Mouse (Mus musculus) spleen, postnatal 10 days (tissue): ENCODE results near the gene Zbtb48.
"Not testable (repeated sequence)": the region's sequence is repeated elsewhere in the genome, so short reads cannot be mapped to it uniquely, and the experiment has no call there.

ENCODE experiments used
- DNase-seq, 2 experiments: peaks; one replicate each; pipeline ENCODE4 v3.0.0; 2021 to 2022; ENCODE audit warnings: low spot score in 2 of 2

The Zbtb48 gene

DNA sequence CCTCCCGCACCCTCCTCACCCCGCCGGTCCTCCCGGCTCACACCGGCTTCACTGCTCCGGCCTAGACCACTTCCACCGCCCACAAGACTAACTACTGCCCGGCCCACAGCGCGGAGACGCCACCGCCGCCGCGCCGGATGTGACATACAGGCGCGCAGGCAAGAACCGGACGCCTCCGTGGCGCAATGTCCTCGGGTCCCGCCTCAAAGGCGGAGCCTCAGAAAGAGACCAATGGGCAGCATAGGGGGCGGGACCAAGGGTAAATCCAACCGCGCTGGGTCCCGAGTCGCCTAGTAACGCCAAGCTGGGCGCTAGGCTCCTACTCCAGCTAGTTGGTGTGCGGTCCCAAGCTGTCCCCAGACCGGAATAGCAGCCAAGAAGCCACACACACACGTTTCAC lies at the start of gene Zbtb48:
Gene Zbtb48, minus strand, starts transcription at position 148 of the 400 bp plus-strand sequence.
- DNase-seq, result peak; percentile 90 to 96

DNA sequence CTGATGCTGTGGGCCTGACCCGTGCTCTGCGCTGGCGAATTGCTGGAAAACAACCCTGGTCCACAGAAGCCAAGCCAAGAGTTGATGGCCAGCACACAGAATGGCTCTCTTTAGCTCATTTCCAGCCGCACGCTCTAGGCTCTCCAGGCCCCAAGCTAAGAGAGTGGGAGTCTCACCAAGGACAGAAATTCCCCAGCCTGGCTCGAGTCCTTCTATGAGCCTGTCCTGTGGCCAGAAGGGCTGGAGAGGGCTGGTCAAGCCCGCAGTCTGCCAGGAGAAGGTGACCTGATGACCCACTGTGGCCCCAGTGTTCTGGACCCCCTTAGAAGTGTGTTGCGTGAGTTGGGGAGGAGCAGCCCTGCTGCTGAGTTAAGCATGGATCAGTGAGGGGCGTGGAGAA lies 49.7 kb upstream of the Zbtb48 start:
- no peak for DNase-seq

DNA sequence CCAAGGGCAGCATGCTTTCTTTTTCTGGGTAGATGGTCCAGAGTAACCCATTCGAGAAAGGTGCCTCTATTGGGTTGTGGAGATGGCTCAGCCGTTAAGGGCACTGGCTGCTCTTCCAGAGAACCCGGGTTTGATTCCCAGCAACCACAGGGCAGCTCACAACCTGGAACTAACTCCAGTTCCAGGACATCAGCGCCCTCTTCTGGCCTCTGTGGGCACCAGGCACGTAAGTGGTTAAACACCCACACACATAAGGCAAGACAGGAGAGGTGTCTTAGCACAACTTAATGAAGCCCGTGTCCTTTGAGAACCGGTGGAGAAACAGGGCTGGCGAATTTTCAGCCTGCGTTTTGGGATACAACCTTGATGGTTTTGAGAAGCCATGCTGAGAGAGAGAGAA lies 47.1 kb upstream of the Zbtb48 start:
- DNase-seq, result no peak

DNA sequence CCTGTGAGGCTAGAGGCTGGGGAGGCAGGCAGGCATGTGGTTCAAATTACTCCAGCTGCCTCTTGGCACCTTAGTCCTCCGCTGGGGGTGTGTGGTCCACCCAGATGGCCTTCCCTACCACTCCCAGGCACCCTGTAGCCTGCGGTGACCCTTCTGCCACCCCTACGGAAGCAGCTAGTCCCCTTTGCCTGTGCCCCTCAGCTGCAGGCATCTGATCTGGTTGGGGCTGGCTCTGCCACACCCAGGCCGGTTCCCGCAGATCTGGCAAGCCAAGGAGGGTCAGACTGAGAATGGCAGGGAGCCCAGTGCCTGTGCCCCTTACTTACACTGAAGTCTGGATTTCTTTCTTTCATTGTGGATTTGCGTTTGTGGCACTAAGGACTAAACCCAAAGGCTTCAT lies 46.2 kb upstream of the Zbtb48 start:
- DNase-seq, result no peak

DNA sequence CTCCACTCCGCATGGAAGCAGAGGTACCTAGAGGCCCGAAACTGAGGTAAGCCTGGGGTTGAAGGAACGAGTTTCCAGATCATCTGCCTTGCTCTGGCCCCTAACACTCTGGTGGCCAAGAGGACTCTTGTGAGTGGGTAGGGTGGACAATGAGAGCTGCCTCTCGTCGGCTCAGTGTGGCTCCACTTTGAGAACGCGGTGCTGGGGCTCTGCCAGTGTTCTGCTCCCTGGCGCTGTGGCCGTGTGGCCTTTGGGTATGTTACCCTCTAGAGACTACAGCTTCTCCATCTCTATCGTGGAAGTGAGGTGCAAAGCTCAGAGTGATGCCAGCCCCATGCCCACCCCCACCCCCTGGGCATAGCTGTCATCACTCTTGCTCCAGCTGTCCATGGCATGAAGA lies 45.2 kb upstream of the Zbtb48 start:
- no peak for DNase-seq

DNA sequence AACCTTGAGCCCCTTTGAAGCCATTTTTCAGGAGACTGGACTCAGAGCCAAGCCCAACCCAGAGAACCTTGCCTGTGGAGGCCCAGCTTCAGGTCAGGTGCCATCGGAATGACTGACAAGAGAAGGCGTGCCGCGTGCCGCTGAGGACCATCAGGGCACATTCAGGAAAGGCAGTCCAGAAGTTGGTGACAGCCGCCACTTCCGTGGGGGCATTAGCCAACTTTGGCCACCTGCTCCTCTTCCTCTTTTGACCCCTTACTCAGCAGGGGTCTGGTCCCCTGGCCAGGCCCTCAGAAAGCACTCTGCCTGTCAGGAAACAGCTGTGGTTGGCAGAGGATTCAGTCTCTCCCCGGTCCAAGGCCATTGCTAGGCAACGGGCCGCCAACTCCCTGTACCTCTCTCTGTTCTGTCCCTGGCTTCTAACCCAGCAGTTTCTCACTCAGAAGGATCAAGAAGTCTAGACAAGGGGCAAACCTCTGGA lies 44.7 kb upstream of the Zbtb48 start, which contains the start of gene Plekhg5:
Gene Plekhg5, plus strand, starts transcription at position 378 of the 481 bp plus-strand sequence.
- no peak for DNase-seq

DNA sequence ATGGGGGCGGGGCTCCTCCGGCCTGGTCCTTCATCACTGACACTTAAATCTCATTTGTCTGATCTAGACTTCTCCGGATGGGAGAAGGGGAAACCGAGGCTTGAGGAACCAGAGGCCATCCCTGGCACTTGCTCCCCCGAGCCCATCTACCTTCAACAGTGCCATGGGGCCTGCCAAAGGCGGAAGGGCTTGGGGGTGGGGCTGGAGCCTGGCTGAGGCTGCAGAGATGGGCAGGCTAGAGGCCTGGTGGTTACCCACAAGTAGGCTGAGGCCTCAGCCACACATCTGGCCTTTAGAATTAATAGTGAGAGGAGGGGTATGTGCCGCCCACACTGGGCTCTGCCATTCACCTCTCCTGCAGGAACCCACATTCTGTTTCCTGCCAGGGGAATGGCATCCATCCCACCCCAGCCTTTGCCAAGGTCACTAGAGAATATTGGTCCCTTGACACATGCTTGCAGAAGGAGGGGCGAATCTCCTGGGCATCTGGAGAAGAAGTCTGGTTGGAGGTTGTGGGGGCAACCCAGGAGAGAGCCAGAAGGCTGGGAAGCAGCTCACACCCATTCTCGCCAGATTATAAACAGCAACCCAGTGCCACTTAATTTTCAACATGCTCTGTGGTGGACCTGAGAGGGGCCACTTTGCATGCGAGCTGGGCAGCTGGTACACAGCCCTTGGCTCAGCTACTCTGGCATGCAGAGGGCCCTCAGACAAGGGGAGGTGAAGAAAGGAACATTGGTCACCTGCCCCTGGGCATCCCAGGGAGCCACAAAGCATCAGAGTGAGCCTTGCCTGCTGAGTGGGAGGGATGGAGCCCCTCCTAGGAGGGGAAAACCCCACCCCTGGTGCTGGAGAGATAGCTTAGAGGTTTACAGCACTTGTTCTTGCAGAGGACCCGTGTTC lies 43.3 kb upstream of the Zbtb48 start:
- no peak for DNase-seq

DNA sequence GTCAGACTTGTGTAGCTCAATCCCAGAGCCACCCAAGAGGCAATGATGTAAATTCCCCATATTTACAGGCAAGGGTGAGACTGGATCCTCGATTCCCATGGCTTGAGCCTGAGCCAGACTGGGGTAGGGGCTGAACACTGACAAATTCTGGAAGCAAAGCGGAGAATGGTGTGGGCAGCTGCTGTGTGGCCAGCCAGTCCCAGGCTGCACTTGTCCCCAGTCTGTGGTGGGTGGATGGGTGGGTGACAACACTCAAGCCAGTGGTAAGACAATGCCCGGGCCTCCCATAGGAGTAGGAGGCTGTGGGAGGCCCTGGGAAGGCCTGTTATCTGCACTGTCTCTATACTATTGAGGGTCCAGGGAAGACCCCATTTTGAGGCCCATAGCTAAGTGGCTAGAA lies 41.8 kb upstream of the Zbtb48 start:
- DNase-seq, result no peak

DNA sequence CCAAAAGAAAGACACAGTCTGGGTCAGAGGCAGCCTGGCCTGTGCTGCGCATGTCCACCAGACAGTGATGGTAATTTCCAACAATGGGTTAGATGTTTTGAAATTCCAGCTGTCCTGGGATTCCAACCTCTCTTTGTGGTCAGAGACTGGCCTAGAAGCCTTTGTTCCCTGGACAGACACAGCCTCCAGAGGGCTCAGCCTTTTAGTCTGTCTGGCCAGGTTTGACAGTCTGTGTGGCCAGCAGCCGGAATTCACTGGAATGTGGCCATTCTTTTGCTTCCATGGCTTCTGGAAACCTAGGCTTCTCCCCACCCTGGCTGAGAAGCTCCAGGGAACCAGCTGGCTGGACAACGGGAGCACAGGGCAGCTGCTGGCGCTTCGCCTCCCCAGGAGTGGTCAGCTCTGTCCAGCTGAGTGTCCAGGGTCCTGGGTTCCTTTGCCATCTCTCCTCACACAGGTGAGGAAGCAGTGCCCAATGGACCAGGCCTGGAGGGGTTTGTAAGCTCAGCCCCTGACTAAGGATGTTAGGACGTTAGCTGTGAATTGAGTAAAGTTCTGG lies 40.8 kb upstream of the Zbtb48 start:
- DNase-seq, result no peak

DNA sequence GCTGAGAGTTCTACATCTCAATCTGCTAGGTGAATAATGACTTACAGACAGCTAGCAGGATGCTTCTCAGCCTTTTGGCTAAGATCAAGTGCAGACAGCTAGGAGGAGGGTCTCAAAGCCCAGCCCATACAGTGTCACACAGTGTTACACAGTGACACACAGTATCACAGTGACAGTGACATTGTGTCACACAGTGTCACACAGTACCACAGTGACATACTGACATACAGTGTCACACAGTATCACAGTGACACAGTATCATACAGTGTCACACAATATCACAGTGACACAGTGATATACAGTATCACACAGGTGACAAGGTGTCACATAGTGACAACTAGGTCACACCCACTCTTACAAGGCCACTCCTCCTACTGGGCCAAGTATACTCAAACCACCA lies 39.8 kb upstream of the Zbtb48 start:
- no peak for DNase-seq

DNA sequence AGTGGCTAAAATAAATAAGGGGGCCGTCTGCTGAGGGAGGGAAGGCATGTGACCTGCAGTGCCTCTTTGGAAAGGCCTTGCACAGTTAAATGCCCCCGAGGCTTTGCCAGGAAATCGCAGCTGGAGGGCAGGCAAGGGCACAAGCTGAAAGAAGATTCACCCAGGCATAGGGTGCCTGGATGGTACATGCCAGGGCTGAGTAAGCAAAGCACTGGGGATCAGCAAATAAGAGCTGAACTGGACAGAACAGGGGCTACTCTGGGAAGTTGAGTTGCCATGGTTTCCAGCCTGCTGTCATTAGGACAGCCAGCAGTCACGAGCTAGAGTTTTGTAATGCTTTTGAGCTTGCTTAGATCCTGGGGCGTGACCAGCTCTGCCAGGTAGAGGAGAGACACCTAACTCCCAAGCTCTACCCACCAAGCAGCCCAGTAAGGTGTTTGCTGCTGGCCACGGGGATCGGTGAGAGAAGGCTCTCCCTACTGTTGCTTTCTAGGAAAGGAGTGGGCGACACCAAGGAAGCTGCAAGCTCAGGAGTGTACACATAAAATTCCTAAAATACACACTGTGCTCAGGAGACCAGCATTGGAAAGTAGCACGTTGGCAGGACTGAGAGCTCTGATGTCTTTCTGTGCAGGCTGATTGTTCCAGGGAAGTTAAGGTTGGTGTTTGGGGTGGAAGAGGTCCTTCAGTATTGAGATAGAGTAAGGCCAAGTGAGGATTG lies 35.1 kb upstream of the Zbtb48 start:
- DNase-seq, result no peak

DNA sequence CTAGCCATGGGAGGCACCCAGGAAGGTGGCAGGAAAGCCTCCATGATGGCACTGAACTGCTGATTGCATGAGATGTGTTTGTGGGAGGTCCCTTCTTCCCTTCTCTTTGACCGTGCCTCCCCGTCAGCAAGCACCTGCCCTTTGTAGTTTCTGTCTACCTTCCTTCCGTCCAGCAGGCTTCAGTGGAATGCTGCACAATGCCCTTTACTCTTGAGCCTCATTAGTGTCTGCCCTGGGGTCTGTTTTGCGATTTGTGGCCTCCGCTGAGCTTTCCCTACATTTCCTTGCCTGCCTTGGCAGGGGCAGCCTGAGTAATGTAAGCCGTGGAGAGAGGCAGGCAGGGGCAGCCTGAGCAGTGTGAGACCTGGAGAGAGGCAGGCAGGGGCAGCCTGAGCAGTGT lies 17.1 kb upstream of the Zbtb48 start:
- no peak for DNase-seq

DNA sequence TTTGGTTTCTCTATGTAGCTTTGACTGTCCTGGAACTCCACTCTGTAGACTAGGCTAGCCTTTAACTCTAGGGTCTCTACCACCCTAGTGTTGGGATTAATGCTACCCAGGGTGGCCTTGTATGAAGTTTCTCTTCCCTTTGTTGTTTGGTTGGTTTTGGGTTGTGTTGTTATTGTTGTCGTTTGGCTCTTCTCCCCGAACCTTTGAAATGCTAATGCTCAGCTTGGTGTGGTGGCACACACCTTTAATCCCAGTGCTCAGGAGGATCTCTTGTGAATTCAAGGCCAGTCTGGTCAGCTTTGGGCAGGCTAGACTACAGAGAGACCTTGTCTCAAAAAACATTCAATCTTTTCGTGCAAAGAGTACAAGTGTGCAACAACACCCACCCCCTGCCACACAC lies 15.7 kb upstream of the Zbtb48 start:
- DNase-seq, result no peak

DNA sequence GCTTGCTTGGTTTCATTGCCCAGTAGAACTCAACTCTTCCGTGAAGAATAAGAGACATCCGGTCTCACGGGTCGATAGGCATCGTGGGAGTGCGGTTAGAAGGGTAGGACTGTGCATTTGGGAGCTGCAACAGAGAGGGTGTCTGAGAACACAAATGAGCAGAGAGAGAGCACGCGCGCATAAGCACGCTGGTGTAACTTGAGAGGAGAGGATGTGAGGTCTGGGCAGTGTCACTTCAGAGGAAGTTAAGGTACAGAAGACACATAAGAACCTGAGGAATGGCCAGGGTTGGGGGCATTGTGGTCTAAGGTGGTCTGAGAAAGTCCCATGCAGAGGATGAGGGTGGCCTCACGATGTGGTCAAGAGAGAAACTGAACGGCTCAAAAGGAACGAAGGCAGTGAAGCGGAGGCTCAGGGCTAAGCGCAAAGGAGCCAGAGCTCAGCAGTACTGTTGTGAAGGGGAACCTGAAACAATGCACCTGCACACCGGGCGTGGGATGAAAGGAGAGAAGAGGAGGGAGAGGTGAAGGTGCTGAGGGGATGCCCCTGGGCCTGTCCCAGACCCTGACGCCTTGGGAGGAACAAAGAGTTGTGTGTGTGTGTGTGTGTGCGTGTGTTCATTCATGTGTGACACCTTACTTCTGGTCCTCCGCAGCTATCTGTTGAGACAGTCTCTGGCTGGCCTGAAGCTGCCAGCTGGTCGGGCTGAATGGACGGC lies 14.6 kb upstream of the Zbtb48 start:
- peak in 1 of 2 experiments; percentile 35 for DNase-seq

DNA sequence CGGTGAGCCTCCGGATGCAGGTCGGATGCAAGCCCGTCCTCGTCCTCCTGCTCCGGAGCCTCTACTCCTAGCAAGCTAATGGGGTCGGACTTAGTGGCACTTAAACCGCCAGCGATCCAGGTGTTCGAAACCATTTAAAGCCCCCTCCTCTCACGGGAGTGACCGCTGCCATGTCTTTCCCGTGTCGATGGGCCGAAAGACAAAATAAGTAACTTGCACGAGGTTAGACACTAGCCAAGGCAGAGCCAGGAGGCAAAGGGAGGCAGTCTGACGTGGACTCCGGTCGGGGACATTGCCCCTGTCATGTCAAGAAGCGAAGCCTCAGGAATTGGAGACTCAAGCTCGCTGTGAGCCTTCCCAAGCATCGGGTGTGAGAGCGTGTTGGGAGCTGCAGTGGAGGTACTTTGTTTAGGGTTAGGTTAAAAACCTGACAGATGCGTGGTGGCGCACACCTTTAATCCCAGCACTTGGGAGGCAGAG lies 12.4 kb upstream of the Zbtb48 start:
- DNase-seq, result no peak

DNA sequence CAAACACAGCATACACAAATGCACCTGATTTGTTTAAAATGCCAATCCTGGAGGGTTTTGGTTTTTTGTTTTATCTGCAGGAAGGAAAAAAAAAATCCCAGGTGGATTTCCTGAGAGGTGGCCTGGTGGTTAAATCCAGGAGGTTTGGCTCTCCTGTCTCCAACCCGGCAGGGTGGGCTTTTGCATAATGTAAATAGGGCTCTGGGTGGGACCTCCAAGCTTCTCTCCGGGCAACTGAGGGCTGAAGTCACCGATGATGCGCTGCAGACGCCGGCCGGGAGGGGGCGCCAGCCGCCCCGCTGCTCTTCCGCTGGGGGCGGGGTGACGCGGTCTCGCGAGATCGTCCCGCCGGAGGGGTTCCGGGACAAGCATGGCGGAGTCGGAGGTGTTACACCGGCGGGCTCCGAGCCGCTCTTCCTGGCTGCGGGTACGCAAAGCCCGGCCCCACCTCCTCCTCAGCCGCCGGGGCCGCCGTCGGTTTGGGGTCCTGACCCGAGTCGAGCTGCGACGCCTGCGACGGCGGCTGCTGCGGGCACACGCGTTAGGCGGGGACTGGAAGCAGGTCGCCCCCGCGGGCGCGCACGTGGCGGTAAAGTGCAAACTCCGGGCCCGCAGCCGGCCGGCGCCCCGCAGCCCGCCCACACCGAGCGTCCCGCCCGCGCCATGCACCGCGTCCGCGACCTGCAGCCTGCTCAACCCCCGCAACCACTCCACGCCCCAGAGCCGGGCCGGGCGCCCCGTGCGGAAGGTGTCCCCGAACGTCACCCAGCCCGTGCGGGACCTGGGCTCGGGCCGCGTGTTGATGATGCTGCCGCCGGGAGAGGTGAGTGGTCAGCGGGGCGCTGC lies 11.7 kb upstream of the Zbtb48 start, which contains the start of gene Nol9:
Gene Nol9, plus strand, starts transcription at position 337 of the 846 bp plus-strand sequence.
- DNase-seq, result peak; percentile 95 to 97

DNA sequence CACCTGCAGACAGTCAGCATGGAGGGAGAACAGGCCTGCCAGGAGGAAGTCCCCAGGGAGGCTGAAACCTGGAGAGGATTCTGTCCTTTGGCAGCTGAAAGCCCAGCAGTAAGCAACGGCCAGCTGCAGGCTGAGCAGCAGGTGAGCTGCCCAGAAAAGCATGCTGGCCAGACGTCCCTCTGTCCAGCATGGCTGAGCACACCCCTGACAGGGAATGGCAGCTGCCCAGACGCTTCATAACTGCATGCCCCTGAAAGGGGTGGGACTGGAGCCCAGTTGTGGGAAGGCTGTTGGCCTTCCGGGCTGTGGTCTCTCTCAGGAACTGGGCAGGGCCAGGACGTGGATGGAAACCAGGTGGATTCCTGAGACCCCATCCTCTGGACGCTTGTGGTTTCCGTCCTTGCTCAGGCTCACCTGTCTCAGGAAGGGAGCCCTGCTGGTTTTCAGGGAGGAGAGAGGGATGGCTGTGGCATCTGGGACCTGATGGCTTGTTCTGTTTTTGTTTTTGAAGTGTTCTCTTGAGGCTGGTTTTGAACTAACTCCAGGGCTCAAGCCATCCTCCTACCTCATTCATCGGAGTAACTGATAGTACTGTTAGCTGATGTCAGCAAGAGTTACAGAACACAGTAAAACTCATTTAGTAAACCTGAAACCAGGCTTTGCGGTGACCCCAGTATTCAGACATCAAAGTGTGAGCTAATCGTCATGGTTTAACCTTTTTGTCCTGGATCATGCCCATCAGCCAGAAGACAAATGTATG lies 10.9 kb upstream of the Zbtb48 start, which contains the start of gene Tas1r1:
Gene Tas1r1, minus strand, starts transcription at position 344 of the 760 bp plus-strand sequence.
- DNase-seq, result no peak

DNA sequence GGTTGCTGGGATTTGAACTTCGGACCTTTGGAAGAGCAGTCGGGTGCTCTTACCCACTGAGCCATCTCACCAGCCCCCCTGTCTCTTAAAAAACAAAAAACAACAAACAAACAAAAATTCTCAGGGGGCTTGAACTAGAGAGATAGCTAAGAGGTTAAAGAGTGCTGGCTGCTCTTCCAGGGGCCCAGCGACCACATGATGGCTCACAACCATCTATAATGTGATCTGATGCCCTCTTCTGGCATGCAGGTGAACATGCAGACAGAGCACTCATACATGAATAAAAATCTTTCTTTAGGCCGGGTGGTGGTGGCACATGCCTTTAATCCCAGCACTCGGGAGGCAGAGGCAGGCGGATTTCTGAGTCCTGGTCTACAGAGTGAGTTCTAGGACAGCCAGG lies 9.0 kb upstream of the Zbtb48 start:
- not testable (repeated sequence) for DNase-seq

DNA sequence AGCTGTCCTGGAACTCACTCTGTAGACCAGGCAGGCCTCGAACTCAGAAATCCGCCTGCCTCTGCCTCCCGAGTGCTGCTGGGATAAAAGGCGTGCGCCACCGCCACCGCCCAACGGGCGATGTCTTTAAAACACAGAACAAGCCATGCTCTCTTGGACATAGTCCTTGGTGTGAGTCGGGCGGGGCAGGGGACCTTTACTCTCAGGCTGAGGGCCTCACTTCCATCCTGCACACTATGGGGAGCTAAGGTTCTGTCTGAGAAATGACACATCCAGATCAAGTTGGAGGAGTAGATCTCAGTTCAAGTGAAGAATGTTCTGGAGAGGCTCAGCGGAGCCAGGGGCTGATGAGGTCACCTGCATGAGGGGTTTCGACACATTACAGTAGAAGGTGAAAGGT lies 5.5 kb upstream of the Zbtb48 start:
- DNase-seq, result no peak

DNA sequence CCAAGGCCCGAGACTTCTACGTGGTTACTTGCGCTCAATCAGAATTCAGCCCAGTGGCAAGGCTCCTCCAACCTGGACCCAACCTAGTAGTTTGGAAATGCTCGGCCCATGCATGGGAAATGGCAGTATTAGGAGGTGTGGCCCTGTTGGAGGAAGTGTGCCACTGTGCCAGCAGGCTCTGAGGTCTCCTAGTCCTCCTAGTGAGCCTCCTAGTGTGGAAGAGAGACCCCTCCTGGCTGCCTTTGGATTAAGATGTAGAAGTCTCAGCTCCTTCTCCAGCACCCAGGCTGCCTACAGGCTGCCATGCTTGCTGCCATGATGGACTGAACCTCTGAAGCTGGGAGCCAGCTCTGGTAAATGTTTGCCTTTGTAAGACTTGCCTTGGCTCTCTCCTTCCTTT lies 2.5 kb upstream of the Zbtb48 start:
- no peak for DNase-seq
